Comparison of ENCODE assay signal across 24 mouse cellular contexts in genomic region chr6:143107611-143108010, GRCm38 (mm10).
"Had no signal": no experiment of that assay in that cellular context is flagged by ENCODE, and none has a peak within 500 bp of the region (broad histone marks: within the 10 kb centered on the region; RNA-seq: fewer than 3 reads in every experiment).

No protein-coding gene starts in this region.

- H3K4me3 ChIP-seq: heart, embryonic 13.5 days; heart, embryonic 15.5 days; hindbrain, embryonic 13.5 days; hindbrain, embryonic 15.5 days; kidney, embryonic 15.5 days; limb, embryonic 13.5 days; limb, embryonic 15.5 days; liver, embryonic 12.5 days had no signal

- H3K4me1 ChIP-seq: heart, embryonic 13.5 days; heart, embryonic 15.5 days; hindbrain, embryonic 13.5 days; hindbrain, embryonic 15.5 days; kidney, embryonic 15.5 days; limb, embryonic 13.5 days; limb, embryonic 15.5 days; liver, embryonic 12.5 days had no signal

- H3K27ac ChIP-seq: heart, embryonic 13.5 days; heart, embryonic 15.5 days; hindbrain, embryonic 13.5 days; hindbrain, embryonic 15.5 days; hindbrain, postnatal 0 days; kidney, embryonic 15.5 days; kidney, postnatal 0 days; limb, embryonic 13.5 days; limb, embryonic 15.5 days; liver, embryonic 12.5 days; liver, embryonic 14.5 days had no signal

- DNase-seq: gastrocnemius, postnatal 14 days; gastrocnemius, postnatal 36 days; heart, adult 11 months; heart, postnatal 14 days; heart, postnatal 36 days; kidney, adult 11 months; kidney, adult 2 months; kidney, adult 9 months; kidney, postnatal 14 days; kidney, postnatal 36 days; layer of hippocampus, adult 9-11 months; layer of hippocampus, postnatal 36 days; left cerebral cortex, postnatal 4 days had no signal

- H3K27me3 ChIP-seq: heart, embryonic 13.5 days; heart, embryonic 15.5 days; hindbrain, embryonic 15.5 days; kidney, embryonic 15.5 days; limb, embryonic 13.5 days; limb, embryonic 15.5 days; liver, embryonic 12.5 days had no signal

- H3K36me3 ChIP-seq: heart, embryonic 13.5 days; heart, embryonic 15.5 days; hindbrain, embryonic 13.5 days; hindbrain, embryonic 15.5 days; kidney, embryonic 15.5 days; limb, embryonic 13.5 days; limb, embryonic 15.5 days; liver, embryonic 12.5 days had no signal

- H3K9me3 ChIP-seq: heart, embryonic 15.5 days; hindbrain, embryonic 13.5 days; hindbrain, embryonic 15.5 days; kidney, embryonic 15.5 days; limb, embryonic 13.5 days; limb, embryonic 15.5 days; liver, embryonic 12.5 days had no signal
